Mouse (Mus musculus): ENCODE results near the gene Scd2. TPM values are rescaled to one million over a fixed set of nuclear protein-coding genes. Genes with fewer than 3 reads are reported as not detected.
"Not testable (repeated sequence)": the region's sequence is repeated elsewhere in the genome, so short reads cannot be mapped to it uniquely, and the experiment has no call there.

The Scd2 gene
- polyA plus RNA-seq, 1 experiment from 2014 or later, result 254 TPM

- H3K4me1 ChIP-seq (replicated peaks), result peaks cover 2% of the 10 kb centered on the region
- no peak overlapping the region for H3K9ac ChIP-seq (replicated peaks)
Measured at GRCm38 (mm10) chr19:44320316-44320715, 26.8 kb downstream of the Scd2 start.

GRCm38 (mm10) chr19:44321201-44321600, 27.7 kb downstream of the Scd2 start:
- Histone ChIP-seq H3K36me3 (no peaks in the 10 kb centered on the region), H3K9me3 (0 out of 2 replicates have a peak, but pooled peaks cover 3% of the 10 kb centered on the region), H3K27ac (no peak overlapping the region), H3K9ac (replicated peaks) (no peak overlapping the region), H3K4me2 (replicated peaks) (no peak overlapping the region), H3K4me1 (replicated peaks) (no peaks in the 10 kb centered on the region), H3K27me3 (no peaks in the 10 kb centered on the region), H3K4me3 (replicated peaks) (no peak overlapping the region)
- ATAC-seq, result no peak
- 84% methylated on average over 4 of the region's 4 CpGs for WGBS

More at GRCm38 (mm10) chr19:44320316-44320715, 26.8 kb downstream of the Scd2 start:
- Histone ChIP-seq H3K27me3 (no peaks in the 10 kb centered on the region), H3K4me2 (replicated peaks) (no peak overlapping the region), H3K9me3 (no peaks in the 10 kb centered on the region), H3K4me3 (replicated peaks) (no peak overlapping the region), H3K36me3 (no peaks in the 10 kb centered on the region), H3K27ac (no peak overlapping the region)
- WGBS, result 86% methylated on average over 3 of the region's 3 CpGs
- no peak for ATAC-seq

GRCm38 (mm10) chr19:44321631-44322030, 28.2 kb downstream of the Scd2 start:
- Histone ChIP-seq H3K4me2 (replicated peaks) (no peak overlapping the region), H3K4me3 (replicated peaks) (no peak overlapping the region), H3K36me3 (no peaks in the 10 kb centered on the region), H3K27ac (no peak overlapping the region), H3K9me3 (0 out of 2 replicates have a peak, but pooled peaks cover 3% of the 10 kb centered on the region), H3K9ac (replicated peaks) (no peak overlapping the region), H3K27me3 (no peaks in the 10 kb centered on the region), H3K4me1 (replicated peaks) (no peaks in the 10 kb centered on the region)
- WGBS, result 88% methylated on average over 2 of the region's 2 CpGs
- no peak for ATAC-seq

- WGBS, result 92% methylated on average over 2 of the region's 2 CpGs
Measured at GRCm38 (mm10) chr19:44329566-44329965, 36.1 kb downstream of the Scd2 start.

GRCm38 (mm10) chr19:44331128-44331527, 37.7 kb downstream of the Scd2 start:
- H3K4me3 ChIP-seq (replicated peaks); ATAC-seq; H3K4me2 ChIP-seq (replicated peaks); H3K27ac ChIP-seq; H3K36me3 ChIP-seq; H3K27me3 ChIP-seq; H3K9ac ChIP-seq (replicated peaks); H3K9me3 ChIP-seq; H3K4me1 ChIP-seq (replicated peaks): not testable (repeated sequence)
- 96% methylated on average over 1 of the region's 1 CpGs for WGBS

More at GRCm38 (mm10) chr19:44329566-44329965, 36.1 kb downstream of the Scd2 start:
- Histone ChIP-seq H3K36me3 (no peaks in the 10 kb centered on the region), H3K27ac (no peak overlapping the region), H3K4me3 (replicated peaks) (no peak overlapping the region), H3K9ac (replicated peaks) (no peak overlapping the region), H3K9me3 (0 out of 2 replicates have a peak, but pooled peaks cover 3% of the 10 kb centered on the region), H3K27me3 (no peaks in the 10 kb centered on the region), H3K4me1 (replicated peaks) (no peaks in the 10 kb centered on the region), H3K4me2 (replicated peaks) (no peak overlapping the region)
- no peak for ATAC-seq

GRCm38 (mm10) chr19:44331911-44332310, 38.4 kb downstream of the Scd2 start:
- Histone ChIP-seq H3K4me2 (replicated peaks) (no peak overlapping the region), H3K9me3 (no peaks in the 10 kb centered on the region), H3K27me3 (no peaks in the 10 kb centered on the region), H3K27ac (no peak overlapping the region), H3K36me3 (no peaks in the 10 kb centered on the region), H3K9ac (replicated peaks) (no peak overlapping the region), H3K4me1 (replicated peaks) (no peaks in the 10 kb centered on the region), H3K4me3 (replicated peaks) (no peak overlapping the region)
- WGBS, result 84% methylated on average over 5 of the region's 5 CpGs
- no peak for ATAC-seq

- no peak for ATAC-seq
- WGBS, result 76% methylated on average over 8 of the region's 8 CpGs
- H3K9me3 ChIP-seq, result no peaks in the 10 kb centered on the region
- no peaks in the 10 kb centered on the region for H3K4me1 ChIP-seq (replicated peaks)
- H3K4me3 ChIP-seq (replicated peaks), result no peak overlapping the region
- H3K9ac ChIP-seq (replicated peaks), result no peak overlapping the region
- H3K27ac ChIP-seq, result no peak overlapping the region
- H3K36me3 ChIP-seq, result no peaks in the 10 kb centered on the region
- no peak overlapping the region for H3K4me2 ChIP-seq (replicated peaks)
- H3K27me3 ChIP-seq, result no peaks in the 10 kb centered on the region
Measured at GRCm38 (mm10) chr19:44332326-44332725, 38.9 kb downstream of the Scd2 start.

- Histone ChIP-seq H3K27me3 (no peaks in the 10 kb centered on the region), H3K9me3 (no peaks in the 10 kb centered on the region), H3K27ac (no peak within 1 kb of the TSS), H3K4me1 (replicated peaks) (no peaks in the 10 kb centered on the region), H3K4me2 (replicated peaks) (no peak within 1 kb of the TSS), H3K4me3 (replicated peaks) (no peak within 1 kb of the TSS), H3K9ac (replicated peaks) (no peak within 1 kb of the TSS), H3K36me3 (no peaks in the 10 kb centered on the region)
- no peak for ATAC-seq
- 87% methylated on average over 10 of the region's 10 CpGs for WGBS
Measured at GRCm38 (mm10) chr19:44332833-44333623, 39.6 kb downstream of the Scd2 start, which contains the start of gene Scd4. Scd4 (plus strand) TSS chr19:44333092.

- H3K4me1 ChIP-seq (replicated peaks), result no peaks in the 10 kb centered on the region
- H3K36me3 ChIP-seq, result no peaks in the 10 kb centered on the region
- H3K9ac ChIP-seq (replicated peaks), result no peak overlapping the region
- no peaks in the 10 kb centered on the region for H3K27me3 ChIP-seq
- H3K27ac ChIP-seq, result no peak overlapping the region
- no peak overlapping the region for H3K4me2 ChIP-seq (replicated peaks)
- no peak for ATAC-seq
- no peaks in the 10 kb centered on the region for H3K9me3 ChIP-seq
- H3K4me3 ChIP-seq (replicated peaks), result no peak overlapping the region
- WGBS, result 88% methylated on average over 9 of the region's 9 CpGs
Measured at GRCm38 (mm10) chr19:44333991-44334390, 40.5 kb downstream of the Scd2 start.

- H3K9ac ChIP-seq (replicated peaks), result no peak overlapping the region
- no peak for ATAC-seq
- H3K4me3 ChIP-seq (replicated peaks), result no peak overlapping the region
- no peaks in the 10 kb centered on the region for H3K4me1 ChIP-seq (replicated peaks)
- H3K4me2 ChIP-seq (replicated peaks), result no peak overlapping the region
- 79% methylated on average over 6 of the region's 6 CpGs for WGBS
- no peaks in the 10 kb centered on the region for H3K27me3 ChIP-seq
- no peaks in the 10 kb centered on the region for H3K9me3 ChIP-seq
- no peak overlapping the region for H3K27ac ChIP-seq
- no peaks in the 10 kb centered on the region for H3K36me3 ChIP-seq
Measured at GRCm38 (mm10) chr19:44335876-44336662, 42.6 kb downstream of the Scd2 start.

GRCm38 (mm10) chr19:44349689-44350088, 56.2 kb downstream of the Scd2 start:
- H3K27me3 ChIP-seq, result no peaks in the 10 kb centered on the region
- no peaks in the 10 kb centered on the region for H3K36me3 ChIP-seq
- no peak overlapping the region for H3K4me2 ChIP-seq (replicated peaks)
- no peak overlapping the region for H3K27ac ChIP-seq
- no peak overlapping the region for H3K4me3 ChIP-seq (replicated peaks)
- H3K9me3 ChIP-seq, result no peaks in the 10 kb centered on the region
- H3K4me1 ChIP-seq (replicated peaks), result no peaks in the 10 kb centered on the region
- no peak overlapping the region for H3K9ac ChIP-seq (replicated peaks)
- WGBS, result 87% methylated on average over 8 of the region's 8 CpGs
- ATAC-seq, result no peak

GRCm38 (mm10) chr19:44351756-44352155, 58.3 kb downstream of the Scd2 start:
- Histone ChIP-seq H3K9me3 (no peaks in the 10 kb centered on the region), H3K27me3 (no peaks in the 10 kb centered on the region), H3K4me1 (replicated peaks) (no peaks in the 10 kb centered on the region), H3K36me3 (no peaks in the 10 kb centered on the region), H3K4me3 (replicated peaks) (no peak overlapping the region), H3K9ac (replicated peaks) (no peak overlapping the region), H3K27ac (no peak overlapping the region), H3K4me2 (replicated peaks) (no peak overlapping the region)
- WGBS, result 81% methylated on average over 7 of the region's 7 CpGs
- ATAC-seq, result no peak
